Mouse (Mus musculus) embryonic facial prominence, embryonic 14.5 days (tissue): ENCODE results near the gene Per1. TPM values are rescaled to one million over a fixed set of nuclear protein-coding genes. Genes with fewer than 3 reads are reported as not detected.
"Not testable (repeated sequence)": the region's sequence is repeated elsewhere in the genome, so short reads cannot be mapped to it uniquely, and the experiment has no call there.

Experiments used
- ATAC-seq: fragments of 200-750 bp; cut with Nextera tagmentation; 2 replicates; pipeline ENCODE4 v1.8.0; 2017; ENCODE audit warnings: low read depth, moderate number of reproducible peaks, moderate TSS enrichment
- DNase-seq: peaks from one replicate; pipeline ENCODE4 v3.0.0-alpha.2; 2015; ENCODE audit warnings: low spot score
- H3K27ac ChIP-seq: fragments of 300-500 bp; sonication (generic); replicated peaks from 2 replicates; pipeline ENCODE4 v1.5.1; 2014; ENCODE audit warnings: low read depth, mild to moderate bottlenecking, low read length, moderate library complexity
- H3K27me3 ChIP-seq: fragments of 300-500 bp; sonication (generic); replicated peaks from 2 replicates; pipeline ENCODE4 v1.6.1; 2014; ENCODE audit warnings: low read length; ENCODE audit not compliant: control insufficient read depth, insufficient read depth
- H3K36me3 ChIP-seq: fragments of 300-500 bp; sonication (generic); 2 replicates; pipeline ENCODE4 v1.6.1; 2014; ENCODE audit warnings: low read length, mixed read lengths; ENCODE audit not compliant: control insufficient read depth, insufficient read depth
- H3K4me1 ChIP-seq: fragments of 300-500 bp; sonication (generic); 2 replicates; pipeline ENCODE4 v1.6.1; 2014; ENCODE audit warnings: antibody characterized with exemption, low read length; ENCODE audit not compliant: control insufficient read depth, insufficient read depth
- H3K4me2 ChIP-seq: fragments of 300-500 bp; sonication (generic); 2 replicates; pipeline ENCODE4 v1.6.1; 2014; ENCODE audit warnings: low read depth, mild to moderate bottlenecking, low read length, moderate library complexity, mixed read lengths
- H3K4me3 ChIP-seq: fragments of 300-500 bp; sonication (generic); 2 replicates; pipeline ENCODE4 v1.5.1; 2014; ENCODE audit warnings: low read depth, mild to moderate bottlenecking, low read length
- H3K9ac ChIP-seq: fragments of 300-500 bp; sonication (generic); 2 replicates; pipeline ENCODE4 v1.6.1; 2014; ENCODE audit warnings: low read depth, mild to moderate bottlenecking, low read length, moderate library complexity, mixed read lengths
- H3K9me3 ChIP-seq: fragments of 300-500 bp; sonication (generic); 2 replicates; pipeline ENCODE4 v1.6.1; 2016; ENCODE audit warnings: low read length; ENCODE audit not compliant: control insufficient read depth
- WGBS: fragments of 180-500 bp; shearing (Covaris S2); extraction: QIAGEN DNeasy Blood & Tissue Kit; methylation state at CpG from one replicate; pipeline ENCODE4 v1.1.7; 2014; 5-methylcytosine and 5-hydroxymethylcytosine counted together
- polyA plus RNA-seq: library from polyadenylated mRNA; unstranded; fragments of >200 nt; fragmentation: Nextera tagmentation; extraction: Ambion mirVana; gene quantifications from 2 replicates; pipeline ENCODE4 v1.2.1, GENCODE M21; 2014

Gene Per1
- polyA plus RNA-seq, 1 experiment from 2014 or later, result 28.2 TPM

DNA sequence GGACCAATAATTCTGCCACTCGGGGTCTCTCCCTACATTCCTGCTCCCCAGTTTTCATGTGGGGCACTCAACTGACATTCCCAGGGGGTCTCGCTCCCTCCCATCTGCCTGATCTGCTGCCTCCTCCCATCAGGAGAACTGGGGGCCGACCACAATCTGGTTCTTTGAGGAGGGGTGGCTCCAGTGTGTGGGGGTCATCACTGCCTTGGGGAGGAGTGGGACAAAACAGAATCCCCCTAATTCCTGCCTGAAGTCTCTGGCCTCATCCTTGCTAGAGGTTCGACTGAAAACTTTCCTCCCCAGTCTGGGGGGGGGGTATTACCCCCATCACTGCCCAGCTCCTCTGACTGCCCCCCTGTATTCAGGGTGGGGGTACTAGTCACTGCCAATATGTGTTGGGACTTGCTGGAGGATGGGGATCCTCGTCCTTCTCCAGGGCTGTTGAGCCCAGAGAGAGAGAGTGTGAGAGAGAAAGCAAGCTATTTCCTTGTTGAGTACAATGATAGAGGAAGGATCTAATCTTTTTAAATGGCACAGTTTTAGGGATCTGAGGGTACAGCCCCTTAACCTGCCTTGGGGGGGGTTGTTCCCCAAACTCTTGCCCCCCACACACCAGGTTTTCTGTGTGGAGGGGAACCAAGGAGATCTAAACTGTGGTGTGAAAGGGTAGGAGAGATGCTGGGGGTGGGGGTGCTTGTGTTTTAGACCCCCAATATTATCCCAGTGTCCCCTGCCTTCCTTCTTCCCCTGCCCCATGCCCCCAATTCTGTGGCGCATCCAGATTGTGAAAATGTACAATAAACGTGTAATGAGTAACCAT lies 3.2 kb upstream of the Per1 start:
- ATAC-seq (no peak), DNase-seq (no peak)
- H3K27ac ChIP-seq, result no peak overlapping the region
- no peak overlapping the region for H3K4me2 ChIP-seq
- peaks cover 31% of the 10 kb centered on the region for H3K36me3 ChIP-seq
- peaks cover 38% of the 10 kb centered on the region for H3K4me1 ChIP-seq
- H3K9ac ChIP-seq, result no peak overlapping the region
- no peaks in the 10 kb centered on the region for H3K9me3 ChIP-seq
- H3K27me3 ChIP-seq, result no peaks in the 10 kb centered on the region
- no peak overlapping the region for H3K4me3 ChIP-seq
- 61% methylated on average over 7 of the region's 7 CpGs for WGBS

GRCm38 (mm10) chr11:69092386-69092751 lies 2.6 kb upstream of the Per1 start:
- Histone ChIP-seq H3K4me2 (no peak overlapping the region), H3K4me1 (peaks cover 36% of the 10 kb centered on the region), H3K27ac (no peak overlapping the region), H3K9me3 (no peaks in the 10 kb centered on the region), H3K9ac (no peak overlapping the region), H3K27me3 (no peaks in the 10 kb centered on the region), H3K4me3 (no peak overlapping the region), H3K36me3 (peaks cover 31% of the 10 kb centered on the region)
- peak; percentile 33 for DNase-seq
- ATAC-seq, result no peak
- WGBS, result 0% methylated on average over 3 of the region's 3 CpGs

- Histone ChIP-seq H3K27ac (no peak overlapping the region), H3K4me2 (no peak overlapping the region), H3K9me3 (no peaks in the 10 kb centered on the region), H3K27me3 (no peaks in the 10 kb centered on the region), H3K36me3 (peaks cover 31% of the 10 kb centered on the region), H3K4me1 (peaks cover 36% of the 10 kb centered on the region), H3K4me3 (no peak overlapping the region), H3K9ac (no peak overlapping the region)
- DNase-seq, result no peak
- WGBS, result 91% methylated on average over 4 of the region's 4 CpGs
- no peak for ATAC-seq
Measured at GRCm38 (mm10) chr11:69092871-69093270, 2.1 kb upstream of the Per1 start.

GRCm38 (mm10) chr11:69093856-69094255 lies 1.2 kb upstream of the Per1 start:
- H3K9ac ChIP-seq, ATAC-seq, H3K4me2 ChIP-seq, H3K9me3 ChIP-seq, H3K4me3 ChIP-seq, H3K27me3 ChIP-seq, DNase-seq: not testable (repeated sequence)
- H3K27ac ChIP-seq, result peak overlapping the region; percentile 90
- 85% methylated on average over 7 of the region's 7 CpGs for WGBS
- H3K4me1 ChIP-seq, result peaks cover 41% of the 10 kb centered on the region
- H3K36me3 ChIP-seq, result peaks cover 31% of the 10 kb centered on the region

DNA sequence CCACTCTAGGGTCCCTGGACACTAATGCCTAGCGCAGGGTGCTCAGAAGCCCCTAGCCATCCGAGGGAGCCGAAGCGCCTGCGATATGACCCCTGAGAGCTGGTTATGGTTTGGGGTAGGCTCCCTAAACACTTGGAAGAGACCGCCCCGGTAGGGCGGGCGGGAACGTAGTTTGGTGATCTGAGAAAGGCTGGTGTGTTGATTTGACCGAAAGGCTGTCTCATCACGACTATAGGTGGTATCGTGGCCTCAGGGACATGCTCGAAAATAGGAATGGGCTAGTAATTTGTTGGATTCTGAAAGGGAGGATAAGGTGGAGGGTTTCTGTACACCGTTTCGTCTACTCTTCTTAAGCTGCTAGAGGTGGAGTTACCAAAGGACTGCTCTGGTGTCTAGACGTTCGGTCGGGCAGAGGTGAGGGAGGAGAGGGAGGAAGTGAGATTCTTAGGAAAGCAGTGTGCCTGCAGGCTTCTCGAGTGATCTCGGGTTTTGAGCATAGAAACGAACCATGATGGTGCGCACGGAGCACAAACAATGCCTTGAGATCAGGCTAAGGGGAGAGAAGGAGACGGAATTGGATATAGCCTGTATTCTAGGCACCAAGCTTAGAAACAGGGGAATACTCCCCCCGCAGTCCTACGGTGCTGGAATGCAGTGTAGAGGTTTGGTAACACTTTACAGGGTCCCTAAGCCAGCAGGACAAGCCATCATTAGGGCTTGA lies 654 bp downstream of the Per1 start:
- Histone ChIP-seq H3K9ac (peak overlapping the region; percentile 70), H3K27ac (peak overlapping the region; percentile 98), H3K27me3 (no peaks in the 10 kb centered on the region), H3K36me3 (peaks cover 23% of the 10 kb centered on the region), H3K9me3 (no peaks in the 10 kb centered on the region), H3K4me1 (peaks cover 35% of the 10 kb centered on the region), H3K4me2 (peak overlapping the region; percentile 93), H3K4me3 (peak overlapping the region; percentile 56)
- ATAC-seq (no peak), DNase-seq (peak; percentile 42)
- WGBS, result 2% methylated on average over 27 of the region's 27 CpGs

DNA sequence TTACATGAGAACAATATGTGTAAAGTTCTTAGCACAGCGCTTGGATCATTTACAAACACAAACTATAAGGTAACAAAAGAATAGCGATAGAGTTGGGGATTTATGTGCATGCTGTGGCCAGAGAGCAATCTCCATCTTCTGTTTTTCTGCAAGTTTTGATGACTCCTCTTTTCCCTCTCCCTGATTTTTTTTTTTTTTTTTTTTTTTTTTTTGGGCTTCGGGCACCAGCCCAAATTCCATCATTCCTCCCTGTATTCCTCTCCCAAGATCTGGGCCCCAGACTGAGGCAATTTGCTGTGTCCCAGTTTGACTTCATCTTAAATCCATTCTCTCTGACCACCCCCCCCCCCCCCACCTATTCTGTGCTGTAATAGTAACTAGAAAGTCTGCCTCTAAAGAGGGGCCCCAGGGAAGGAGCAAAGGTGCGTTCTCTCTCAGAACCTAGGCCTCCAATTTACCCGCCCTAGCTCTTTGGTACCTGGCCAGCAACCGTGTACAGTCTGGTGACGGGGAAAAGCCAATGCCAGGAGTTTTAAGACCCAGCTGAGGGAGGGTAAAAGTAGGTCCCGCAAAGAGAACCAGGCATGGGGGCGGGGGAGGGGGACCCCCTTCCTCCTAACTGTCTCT lies 1.5 kb downstream of the Per1 start:
- H3K4me1 ChIP-seq, result peaks cover 35% of the 10 kb centered on the region
- H3K36me3 ChIP-seq, result peaks cover 26% of the 10 kb centered on the region
- H3K27ac ChIP-seq, result peak overlapping the region; percentile 98

DNA sequence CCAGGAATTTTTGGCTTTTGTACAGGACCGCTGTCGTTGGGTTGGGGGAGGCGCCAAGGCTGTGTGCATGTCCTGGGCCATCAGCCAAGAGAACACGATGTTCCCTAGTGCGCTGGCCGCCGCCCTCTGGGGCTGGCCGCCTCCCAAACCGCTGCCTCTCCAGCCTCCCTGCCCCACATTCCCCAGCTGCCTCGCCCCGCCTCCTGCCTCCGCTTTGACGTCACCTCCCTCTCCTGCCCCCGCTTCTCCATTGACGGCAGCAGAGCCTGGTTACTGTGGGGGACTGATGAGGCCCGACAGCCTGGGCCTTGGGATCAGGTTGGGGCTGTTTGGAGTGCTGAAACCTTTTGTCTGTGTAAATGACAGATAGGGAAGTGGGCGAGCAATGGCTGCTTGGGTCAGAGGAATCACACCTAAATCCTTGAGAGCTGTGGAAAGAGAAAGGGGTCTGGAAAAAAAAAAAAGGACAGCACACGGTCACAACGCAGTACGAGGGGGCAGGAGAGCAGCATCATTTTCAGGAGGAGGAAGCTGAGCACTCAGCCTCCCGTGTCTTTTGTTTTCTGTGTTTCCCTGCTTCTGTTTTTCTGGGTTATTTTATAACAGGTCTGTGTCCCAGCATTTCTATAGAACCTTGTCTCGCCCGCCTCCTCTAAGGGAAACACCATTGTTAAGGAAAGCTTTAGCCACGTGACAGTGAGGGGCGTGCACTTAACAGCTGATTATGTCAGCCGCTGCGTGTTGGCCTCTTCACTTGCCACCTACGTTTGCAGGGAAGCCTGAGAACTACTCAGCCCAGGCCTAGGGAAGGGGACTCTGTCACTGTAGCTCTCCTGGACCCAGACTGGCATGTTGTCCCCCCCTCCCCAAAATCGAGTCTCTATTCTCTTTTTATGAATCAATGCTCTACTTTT lies 2.2 kb downstream of the Per1 start:
- Histone ChIP-seq H3K4me3 (peak overlapping the region; percentile 56), H3K9me3 (no peaks in the 10 kb centered on the region), H3K4me1 (peaks cover 35% of the 10 kb centered on the region), H3K4me2 (peak overlapping the region; percentile 93), H3K27me3 (no peaks in the 10 kb centered on the region), H3K27ac (peak overlapping the region; percentile 98), H3K9ac (peak overlapping the region; percentile 71), H3K36me3 (peaks cover 26% of the 10 kb centered on the region)
- peak; percentile 98 for DNase-seq
- peak; percentile 28 for ATAC-seq
- WGBS, result 3% methylated on average over 23 of the region's 29 CpGs

More for the DNA sequence above, 1.5 kb downstream of the Per1 start:
- 7% methylated on average over 8 of the region's 9 CpGs for WGBS
- Histone ChIP-seq H3K4me3 (peak overlapping the region; percentile 56), H3K4me2 (peak overlapping the region; percentile 93), H3K9ac (peak overlapping the region; percentile 70), H3K27me3 (no peaks in the 10 kb centered on the region), H3K9me3 (no peaks in the 10 kb centered on the region)
- DNase-seq (no peak), ATAC-seq (no peak; the same call in 1 of the 2 replicates)
